22 mouse cellular contexts compared by ENCODE assay signal in genomic region chr12:113017429-113017984, GRCm38 (mm10). TPM values are rescaled to one million over a fixed set of nuclear protein-coding genes. Genes with fewer than 3 reads are reported as not detected.
DNase-seq lines count a peak whose midpoint lies in the region; ATAC-seq and TF ChIP-seq lines count a peak whose summit lies in the region.
"Had no signal": no experiment of that assay in that cellular context is flagged by ENCODE, and none has a peak within 500 bp of the region (broad histone marks: within the 10 kb centered on the region; RNA-seq: fewer than 3 reads in every experiment).

No protein-coding gene starts in this region.

- H3K4me1 ChIP-seq in heart, embryonic 11.5 days (ENCODE audit: control insufficient read depth, insufficient read depth, low read length): peaks cover 11% of the 10 kb centered on the region

- no peak overlapping the region for H3K27ac ChIP-seq in heart, embryonic 11.5 days (ENCODE audit: low read depth, low read length)
- peak overlapping the region; percentile 55; the same call in 1 of the 2 replicates for H3K27ac ChIP-seq in layer of hippocampus, adult 2 months
- H3K27ac ChIP-seq: embryonic facial prominence, embryonic 15.5 days; limb, embryonic 13.5 days; midbrain, embryonic 10.5 days; stomach, postnatal 0 days had no signal

- no peak for TF ChIP-seq CTCF in layer of hippocampus, adult 2 months (conservative IDR thresholded peaks at IDR 0.05)

- 63% methylated on average over 9 of the region's 9 CpGs for WGBS in heart, embryonic 11.5 days (ENCODE audit: insufficient replicate concordance)

- H3K27me3 ChIP-seq in heart, embryonic 11.5 days (ENCODE audit: control insufficient read depth, insufficient read depth, low read length): no peaks in the 10 kb centered on the region
- H3K27me3 ChIP-seq: embryonic facial prominence, embryonic 15.5 days; limb, embryonic 13.5 days had no signal

- 0 out of 2 replicates have a peak, but pooled peaks cover 3% of the 10 kb centered on the region for H3K36me3 ChIP-seq in heart, embryonic 11.5 days (ENCODE audit: control insufficient read depth, insufficient read depth, low read length)
- H3K36me3 ChIP-seq: embryonic facial prominence, embryonic 15.5 days had no signal

- no peaks in the 10 kb centered on the region for H3K9me3 ChIP-seq in heart, embryonic 11.5 days (replicated peaks; ENCODE audit: control insufficient read depth, low read length)
- H3K9me3 ChIP-seq: embryonic facial prominence, embryonic 15.5 days; forebrain, embryonic 10.5 days; limb, embryonic 13.5 days; midbrain, embryonic 10.5 days had no signal

- DNase-seq in heart, adult 8-10 months (ENCODE audit: low spot score): no peak
- DNase-seq in layer of hippocampus, adult 2 months (ENCODE audit: low spot score in 2 of 2): no peak
- DNase-seq in layer of hippocampus, adult 9-10 months (ENCODE audit: low spot score): no peak
- DNase-seq in kidney, adult 9 months: peak; percentile 57
- DNase-seq in ovary, postnatal 14 days (ENCODE audit: low spot score): no peak
- no peak for DNase-seq in urinary bladder, postnatal 14 days (ENCODE audit: low spot score)
- DNase-seq: adrenal gland, postnatal 10 days; B cell, adult 2 months; cerebellum, adult 2 months; gastrocnemius, postnatal 25 days; lung, postnatal 10 days; thymus, postnatal 25 days had no signal

- no peak for ATAC-seq in heart, embryonic 11.5 days (replicated peaks; ENCODE audit: insufficient number of reproducible peaks, low FRiP score, low TSS enrichment)
- peak; percentile 24 for ATAC-seq in megakaryocyte progenitor cell, adult 5-6 weeks (replicated peaks; ENCODE audit: poor library complexity)

- H3K9ac ChIP-seq in heart, embryonic 11.5 days (ENCODE audit: low read depth, low read length): no peak overlapping the region; the same call in 1 of the 2 replicates
- H3K9ac ChIP-seq: embryonic facial prominence, embryonic 15.5 days had no signal

- no peak overlapping the region for H3K4me3 ChIP-seq in heart, embryonic 11.5 days (ENCODE audit: low read depth, low read length)
- peak overlapping the region; percentile 24; the same call in 1 of the 2 replicates for H3K4me3 ChIP-seq in layer of hippocampus, adult 2 months
- H3K4me3 ChIP-seq: embryonic facial prominence, embryonic 15.5 days; forebrain, embryonic 10.5 days; limb, embryonic 13.5 days; midbrain, embryonic 10.5 days had no signal

- H3K4me2 ChIP-seq in heart, embryonic 11.5 days: peak overlapping the region; percentile 8; the same call in 1 of the 2 replicates
- H3K4me2 ChIP-seq: embryonic facial prominence, embryonic 15.5 days; limb, embryonic 13.5 days had no signal

RNA-seq across cellular contexts. Expression of gene Pacs2, which starts 3.2 kb away (rescaled TPM):
- 7.3 and 11.3 TPM in 2 replicates for polyA plus RNA-seq in heart, embryonic 11.5 days (2014; fragmentation: Nextera tagmentation; extraction: Ambion mirVana)
- 10 to 100 TPM; 30.4 to 38.2 (median 36.1) TPM for total RNA-seq in heart, adult 8-10 months (2022)
- total RNA-seq in layer of hippocampus, adult 2 months (2021): 10 to 100 TPM; 79.6 to 81.8 TPM
- 16.2 and 16.8 TPM in 2 replicates for total RNA-seq in megakaryocyte progenitor cell, adult 5-6 weeks (2015)
- 9.2 and 10.0 TPM in 2 replicates for total RNA-seq in megakaryocyte progenitor cell, adult 5-6 weeks (2017)

RNA-seq across cellular contexts. Expression of gene Brf1, which starts 17.0 kb away (rescaled TPM):
- polyA plus RNA-seq in heart, embryonic 11.5 days (2014; fragmentation: Nextera tagmentation; extraction: Ambion mirVana): 33.7 and 39.5 TPM in 2 replicates
- total RNA-seq in heart, adult 8-10 months (2022): 10 to 100 TPM; 22.9 to 28.1 (median 24.6) TPM
- 10 to 100 TPM; 55.6 to 57.4 TPM for total RNA-seq in layer of hippocampus, adult 2 months (2021)
- 24.0 and 29.3 TPM in 2 replicates for total RNA-seq in megakaryocyte progenitor cell, adult 5-6 weeks (2015)
- 27.2 and 39.0 TPM in 2 replicates for total RNA-seq in megakaryocyte progenitor cell, adult 5-6 weeks (2017)

RNA-seq across cellular contexts. Expression of gene Btbd6, which starts 41.2 kb away (rescaled TPM):
- 18.9 and 22.5 TPM in 2 replicates for polyA plus RNA-seq in heart, embryonic 11.5 days (2014; fragmentation: Nextera tagmentation; extraction: Ambion mirVana)
- 10 to 100 TPM; 21.6 to 29.6 (median 26.3) TPM for total RNA-seq in heart, adult 8-10 months (2022)
- total RNA-seq in layer of hippocampus, adult 2 months (2021): 10 to 100 TPM; 55.8 to 55.9 TPM
- total RNA-seq in megakaryocyte progenitor cell, adult 5-6 weeks (2015): 7.7 and 9.5 TPM in 2 replicates
- total RNA-seq in megakaryocyte progenitor cell, adult 5-6 weeks (2017): 5.2 and 6.4 TPM in 2 replicates

RNA-seq across cellular contexts. Expression of gene Tex22, which starts 56.8 kb away (rescaled TPM):
- polyA plus RNA-seq in heart, embryonic 11.5 days (2014; fragmentation: Nextera tagmentation; extraction: Ambion mirVana): 0.16 TPM in 1 of 2 replicates, not detected in the other
- not detected for total RNA-seq in heart, adult 8-10 months (2022)
- total RNA-seq in layer of hippocampus, adult 2 months (2021): 1 to 10 TPM in 1 of 2 experiments, under 1 TPM in 1; 0.81 to 2.1 TPM
- 0.27 TPM in 1 of 2 replicates, not detected in the other for total RNA-seq in megakaryocyte progenitor cell, adult 5-6 weeks (2015)
- total RNA-seq in megakaryocyte progenitor cell, adult 5-6 weeks (2017): 0.17 TPM in 1 of 2 replicates, not detected in the other
- total RNA-seq: adrenal gland, postnatal 10 days; gastrocnemius, postnatal 25 days had no signal
- polyA plus RNA-seq: embryonic facial prominence, embryonic 15.5 days; forebrain, embryonic 10.5 days; heart, embryonic 16.5 days; intestine, embryonic 14.5 days; liver, embryonic 16.5 days; midbrain, embryonic 10.5 days; stomach, postnatal 0 days had no signal
